Mouse (Mus musculus) CH12.LX (cell line): Measurements from ENCODE around the gene Serp2.

Source experiments
- CHD2 ChIP-seq: IDR thresholded peaks from 2 replicates; pipeline ENCODE4 v1.6.1; 2011; ENCODE audit warnings: low read length, improper control_type of control experiment
- CTCF ChIP-seq, 2 experiments: IDR thresholded peaks in 1 of 2; conservative IDR thresholded peaks in 1 of 2; 2 replicates each; pipeline ENCODE4 v1.5.1; 2011 to 2012; ENCODE audit warnings: low read depth in 2 of 2, low read length in 2 of 2, improper control_type of control experiment in 1 of 2, inconsistent platforms in 1 of 2, mild to moderate bottlenecking in 1 of 2, moderate library complexity in 1 of 2
- EP300 ChIP-seq: IDR thresholded peaks from 2 replicates; pipeline ENCODE4 v1.6.1; 2011; ENCODE audit warnings: low read length, improper control_type of control experiment
- MAZ ChIP-seq: IDR thresholded peaks from 2 replicates; pipeline ENCODE4 v1.6.1; 2012; ENCODE audit warnings: low read depth, mild to moderate bottlenecking, inconsistent platforms, low read length, improper control_type of control experiment, moderate library complexity
- NRF1 ChIP-seq: IDR thresholded peaks from 2 replicates; pipeline ENCODE4 v1.6.1; 2014; ENCODE audit warnings: low read depth, mild to moderate bottlenecking, inconsistent platforms, low read length, improper control_type of control experiment, moderate library complexity
- SIN3A ChIP-seq: IDR thresholded peaks from 2 replicates; pipeline ENCODE4 v1.6.1; 2012; ENCODE audit warnings: low read length, improper control_type of control experiment, inconsistent platforms

DNA sequence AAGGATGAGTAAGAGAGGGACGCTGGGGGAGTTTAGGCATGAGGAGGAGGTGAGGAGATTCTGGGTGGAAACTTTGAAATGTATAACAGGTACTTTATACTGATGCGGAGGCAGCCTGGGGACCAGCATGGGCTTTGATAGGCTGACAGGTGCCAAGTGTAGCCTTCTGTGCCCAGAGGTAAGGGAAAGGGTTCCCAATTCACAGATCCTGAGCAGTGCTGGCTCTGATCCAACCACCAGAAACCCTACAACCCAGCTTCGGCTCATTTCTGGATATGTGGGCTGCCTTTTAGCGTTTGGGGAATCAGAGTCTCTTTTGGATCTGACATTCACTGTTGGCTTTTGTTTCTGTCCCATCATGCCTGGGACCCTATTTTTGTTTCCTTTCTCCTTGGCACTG is 43.0 kb upstream of the Serp2 start:
- TF ChIP-seq MAZ (no peak), CTCF (conservative IDR thresholded peaks at IDR 0.05 in 1 of 2, IDR thresholded peaks at IDR 0.05 in 1 of 2; ENCODE audit: low read depth in 2 of 2, low read length in 2 of 2) (no peak), SIN3A (no peak), CHD2 (no peak), NRF1 (no peak), EP300 (no peak)
